Mouse (Mus musculus): ENCODE data around the gene Parp14.
"Not testable (repeated sequence)": the region's sequence is repeated elsewhere in the genome, so short reads cannot be mapped to it uniquely, and the experiment has no call there.

The Parp14 gene

GRCm38 (mm10) chr16:35871048-35871851 is at the start of gene Parp14:
Gene Parp14 (minus strand): TSS chr16:35871544.
- peak; percentile 13 for DNase-seq (ENCODE audit: low spot score)

DNA sequence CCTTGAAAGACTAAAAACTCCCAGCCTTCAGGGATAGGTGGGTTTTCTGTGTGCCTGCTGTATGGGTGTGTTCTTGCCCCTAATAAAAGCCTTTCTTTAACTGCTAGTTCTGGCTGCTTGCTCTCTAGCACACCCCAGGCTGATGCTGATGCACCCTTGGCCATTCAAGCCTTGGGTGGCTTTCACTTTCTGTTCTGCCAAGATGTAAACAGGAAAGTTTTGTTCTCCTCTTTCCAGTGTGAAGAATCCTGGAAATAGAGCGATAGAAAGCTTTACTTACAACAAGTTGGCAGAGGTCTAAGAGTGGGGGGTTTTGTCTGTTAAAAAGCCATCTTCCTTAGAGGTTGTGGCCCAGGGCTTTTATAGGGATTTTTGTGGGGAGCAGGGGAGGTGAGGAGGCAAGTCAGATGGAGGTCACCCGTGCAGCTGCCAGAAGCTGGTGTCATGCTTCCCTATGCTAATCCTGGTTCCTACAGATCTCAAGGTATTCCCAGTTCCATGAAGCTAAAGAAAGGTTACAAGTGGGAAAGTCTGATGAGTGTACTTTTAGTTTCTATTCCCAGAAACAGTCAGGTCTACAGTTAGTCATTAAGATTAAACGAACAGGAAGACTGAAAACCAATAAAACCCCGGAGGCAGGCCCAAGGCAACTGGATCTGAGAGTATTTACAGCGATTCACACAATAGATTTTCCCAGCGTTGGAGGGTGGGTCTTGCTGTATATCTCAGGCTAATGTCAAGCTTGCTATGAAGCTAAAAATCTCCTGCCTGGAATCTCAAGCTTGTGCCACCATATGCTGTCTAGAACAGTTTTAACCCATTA is 47.6 kb upstream of the Parp14 start:
- no peak for DNase-seq (ENCODE audit: low spot score)

- no peak for DNase-seq (ENCODE audit: low spot score)
These were observed 43.0 kb upstream of the Parp14 start for GRCm38 (mm10) chr16:35914301-35914700.

- no peak for DNase-seq (ENCODE audit: low spot score)
These were observed 42.2 kb upstream of the Parp14 start for GRCm38 (mm10) chr16:35913526-35913925.

GRCm38 (mm10) chr16:35911449-35911848 is 40.1 kb upstream of the Parp14 start:
- DNase-seq (ENCODE audit: low spot score) = peak; percentile 17

DNA sequence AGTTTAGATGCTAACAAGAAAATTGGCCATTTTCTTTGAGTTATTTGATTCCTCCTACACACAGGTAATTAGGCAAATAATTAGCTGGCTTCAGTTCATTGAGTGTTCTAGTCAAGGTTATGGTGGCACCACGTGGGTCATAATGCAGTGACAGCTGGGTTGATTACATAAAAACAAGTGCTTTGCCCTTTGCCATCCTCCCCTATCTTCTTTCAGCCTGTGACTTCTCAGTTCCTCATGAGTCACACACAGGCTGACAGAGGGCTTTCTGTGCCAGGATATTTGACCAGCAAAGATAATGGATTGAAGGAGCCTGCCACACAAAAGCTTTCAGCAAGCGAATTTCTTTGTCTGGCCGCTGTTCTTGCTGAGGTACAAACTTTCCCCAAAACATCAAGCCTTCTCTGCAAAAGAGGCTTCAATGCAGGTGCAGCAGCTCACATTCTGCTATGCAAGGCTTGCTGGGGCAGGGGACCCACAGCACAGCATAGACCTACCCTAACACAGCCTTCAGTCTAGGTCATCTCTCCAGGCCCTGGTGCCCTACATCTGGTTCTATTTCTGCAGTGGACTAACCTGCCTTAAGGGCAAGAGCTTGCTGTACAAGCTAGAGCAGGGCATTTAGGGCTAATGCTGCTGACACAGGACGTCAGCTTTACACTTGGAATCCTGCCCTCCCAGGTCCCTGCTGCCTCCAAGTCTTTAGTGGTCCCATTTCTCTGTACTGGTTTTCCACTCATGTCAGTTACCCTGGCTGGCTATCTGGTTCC is 36.3 kb upstream of the Parp14 start:
- DNase-seq (ENCODE audit: low spot score) = peak; percentile 52

DNA sequence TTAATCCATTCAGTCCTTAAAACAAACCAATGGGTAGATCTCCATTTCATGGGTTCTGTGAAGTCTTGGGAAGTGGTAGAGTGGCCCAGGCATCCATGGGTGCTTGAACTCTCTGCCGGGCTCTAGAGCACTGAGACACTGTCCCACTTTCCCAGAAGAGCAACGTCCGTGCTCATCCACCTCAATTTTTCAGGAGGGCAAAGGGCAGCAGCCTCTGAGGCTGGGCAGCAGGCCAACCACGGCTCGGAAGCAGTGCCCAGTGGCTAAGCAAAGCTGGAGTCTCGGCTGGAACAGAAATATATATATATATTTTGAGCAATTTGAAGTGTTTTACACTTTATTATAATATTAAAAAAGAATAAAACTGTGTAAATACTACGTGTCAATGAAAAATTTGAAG is 35.5 kb upstream of the Parp14 start:
- DNase-seq (ENCODE audit: low spot score) = peak; percentile 12

DNA sequence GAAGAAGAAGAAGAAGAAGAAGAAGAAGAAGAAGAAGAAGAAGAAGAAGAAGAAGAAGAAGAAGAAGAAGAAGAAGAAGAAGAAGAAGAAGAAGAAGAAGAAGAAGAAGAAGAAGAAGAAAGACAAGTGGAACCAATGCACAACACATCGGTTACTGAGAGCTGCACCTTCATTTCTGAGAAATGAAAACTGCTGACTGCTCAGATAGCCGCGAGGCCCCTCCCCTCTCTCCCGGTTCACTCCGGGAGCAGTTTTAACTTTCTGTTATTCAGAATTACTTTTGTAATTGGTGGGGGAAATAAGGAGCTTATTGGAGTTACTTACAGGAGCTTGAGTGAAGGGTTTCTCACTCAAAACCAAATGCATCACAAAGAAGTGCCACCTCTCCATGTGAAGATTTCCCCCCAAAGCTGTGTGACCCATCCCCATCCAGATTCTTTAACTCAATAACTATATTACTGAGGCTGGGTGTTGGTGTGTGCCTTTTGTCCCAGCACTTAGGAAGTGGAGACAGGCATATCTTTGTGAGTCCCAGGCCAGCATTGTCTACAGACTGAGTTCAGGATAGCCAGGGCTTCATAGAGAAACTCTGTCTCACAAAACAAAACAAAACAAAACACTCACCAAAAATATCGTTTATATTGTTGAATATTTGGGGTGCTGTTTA is 34.6 kb upstream of the Parp14 start:
- DNase-seq (ENCODE audit: low spot score) = no peak

DNA sequence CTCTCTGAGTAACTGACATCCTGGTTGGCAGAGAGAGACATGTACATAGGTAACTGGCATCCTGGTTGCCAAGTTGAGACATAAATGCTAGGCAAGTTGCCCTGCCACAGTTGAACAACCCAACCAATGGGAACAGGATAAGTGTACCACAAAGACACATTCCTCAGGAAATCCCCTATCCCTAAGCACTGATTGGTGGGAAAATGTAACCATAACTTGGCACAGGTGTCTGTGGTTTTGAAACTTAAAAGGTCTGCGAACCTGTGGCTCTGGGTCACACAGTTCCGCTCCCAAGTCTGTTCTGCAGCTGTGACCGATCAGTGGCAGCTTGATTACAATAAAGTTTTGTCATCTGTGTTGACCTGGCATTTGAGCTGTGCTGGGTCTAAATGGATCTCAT is 34.0 kb upstream of the Parp14 start:
- no peak for DNase-seq (ENCODE audit: low spot score)

- DNase-seq (ENCODE audit: low spot score) = no peak
These were observed 32.9 kb upstream of the Parp14 start for GRCm38 (mm10) chr16:35904121-35904736.

DNA sequence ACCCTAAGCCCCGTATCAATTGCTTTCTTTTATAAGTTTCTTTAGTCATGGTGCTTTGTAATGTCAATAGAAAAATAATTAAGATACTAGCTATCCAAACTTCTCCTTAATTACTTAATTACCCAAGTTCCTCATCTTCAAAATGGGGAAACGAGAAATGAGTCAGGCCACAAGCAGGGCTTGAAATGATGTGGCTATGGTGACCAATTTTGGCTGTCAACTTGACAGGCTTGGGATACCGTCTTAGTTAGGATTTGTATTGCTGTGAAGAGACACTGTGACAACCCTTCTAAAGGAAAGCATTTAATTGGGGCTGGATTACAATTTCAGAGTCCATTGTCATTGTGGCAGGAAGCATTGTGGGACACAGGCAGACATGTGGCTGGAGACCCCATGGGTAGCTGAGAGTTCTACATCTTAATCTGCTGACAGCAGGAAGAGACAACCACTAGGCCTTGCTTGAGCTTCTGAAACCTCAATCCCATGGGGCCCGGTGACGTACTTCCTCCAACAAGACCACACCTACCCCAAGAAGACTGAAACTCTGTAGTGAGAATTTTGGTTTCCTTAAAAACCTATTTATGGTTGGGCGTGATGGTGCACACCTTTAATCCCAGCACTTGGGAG is 31.8 kb upstream of the Parp14 start:
- DNase-seq (ENCODE audit: low spot score) = no peak

- no peak for DNase-seq (ENCODE audit: low spot score)
These were observed 29.2 kb upstream of the Parp14 start for GRCm38 (mm10) chr16:35900541-35900940.

GRCm38 (mm10) chr16:35894997-35895396 is 23.7 kb upstream of the Parp14 start:
- no peak for DNase-seq (ENCODE audit: low spot score)

GRCm38 (mm10) chr16:35891603-35892002 is 20.3 kb upstream of the Parp14 start:
- DNase-seq (ENCODE audit: low spot score) = not testable (repeated sequence)

- no peak for DNase-seq (ENCODE audit: low spot score)
These were observed 19.3 kb upstream of the Parp14 start for GRCm38 (mm10) chr16:35890645-35891044.

DNA sequence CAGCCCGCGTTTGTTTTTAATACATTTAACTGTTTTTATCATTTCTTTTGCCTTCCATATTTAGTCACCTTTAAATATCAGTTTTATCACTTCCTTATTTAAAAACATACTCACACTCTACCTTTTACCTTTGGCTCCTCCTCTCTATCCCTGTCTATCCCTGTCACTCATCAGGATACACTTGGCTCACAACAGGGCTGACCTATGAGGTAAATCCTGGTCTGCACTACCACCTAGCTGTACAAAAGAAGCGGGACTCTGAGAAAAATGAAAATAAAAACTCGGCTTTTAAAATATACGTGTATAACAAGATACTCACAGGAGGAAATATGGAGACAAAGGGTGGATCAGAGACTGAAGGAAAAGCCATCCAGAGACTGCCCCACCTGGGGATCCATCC is 17.6 kb upstream of the Parp14 start:
- no peak for DNase-seq (ENCODE audit: low spot score)

- DNase-seq (ENCODE audit: low spot score) = no peak
These were observed 16.8 kb upstream of the Parp14 start for GRCm38 (mm10) chr16:35888174-35888573.

GRCm38 (mm10) chr16:35874416-35874815 is 3.1 kb upstream of the Parp14 start:
- peak; percentile 29 for DNase-seq (ENCODE audit: low spot score)

DNA sequence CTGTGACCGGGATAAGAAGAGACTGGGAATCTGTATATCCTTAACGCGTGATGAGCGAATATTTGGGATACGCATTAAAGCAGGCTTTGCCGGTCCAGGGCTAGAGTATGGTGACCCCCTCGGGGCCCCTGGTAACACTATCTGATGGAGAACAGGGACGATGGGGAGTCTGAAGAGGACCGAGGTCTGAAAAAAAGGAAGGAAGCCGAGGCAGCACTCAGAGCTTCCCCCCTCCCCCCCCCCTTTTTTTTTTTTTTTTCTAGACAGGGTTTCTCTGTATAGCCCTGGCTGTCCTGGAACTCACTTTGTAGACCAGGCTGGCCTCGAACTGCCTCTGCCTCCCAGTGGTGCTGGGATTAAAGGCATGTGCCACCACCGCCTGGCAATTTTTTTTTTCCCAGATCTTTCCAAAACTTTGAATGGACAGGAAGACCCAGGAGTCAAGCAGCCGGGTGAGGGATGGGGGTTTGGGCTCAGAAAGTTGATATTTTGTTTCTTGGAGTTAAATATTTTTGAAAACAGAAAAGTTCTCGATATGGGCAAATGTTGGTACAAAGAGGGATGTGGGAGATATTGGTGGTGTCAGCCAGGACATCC is 1.2 kb upstream of the Parp14 start:
- DNase-seq (ENCODE audit: low spot score) = no peak

DNA sequence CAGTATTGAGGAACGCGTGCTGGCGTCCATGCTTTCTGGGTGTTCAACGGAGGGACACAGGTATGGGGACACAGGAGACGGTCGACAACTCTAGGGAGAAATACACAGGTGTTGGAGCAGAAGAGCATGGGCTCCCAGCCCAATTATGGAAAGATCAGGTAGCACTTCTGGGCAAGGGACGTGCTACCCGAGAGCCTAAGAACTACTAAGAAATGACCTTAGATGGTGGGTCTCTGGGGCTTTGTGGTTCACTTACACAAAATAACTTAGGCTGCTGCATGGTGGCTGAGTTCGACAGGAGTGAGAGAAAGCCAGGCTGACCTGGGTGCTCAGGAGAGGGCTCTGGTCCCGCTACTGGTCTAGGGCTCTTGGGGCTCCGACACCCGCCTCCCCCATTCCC is 554 bp upstream of the Parp14 start:
- no peak for DNase-seq (ENCODE audit: low spot score)

Data from MN1 (cell line).